Mouse (Mus musculus): ENCODE measurements around the gene Trim15.

- TF ChIP-seq GATA1 (IDR thresholded peaks at IDR 0.05; ENCODE audit: borderline replicate concordance, low read length), result no peak
- TF ChIP-seq FLI1 (IDR thresholded peaks at IDR 0.05; ENCODE audit: low read length), result no peak
These were observed 31.2 kb downstream of the Trim15 start for GRCm38 (mm10) chr17:36835591-36836426.

Data from megakaryocyte, embryonic 14.5 days (primary cell).